Mouse (Mus musculus): ENCODE results near the gene B4galnt1. TPM values are rescaled to one million over a fixed set of nuclear protein-coding genes. Genes with fewer than 3 reads are reported as not detected.
A peak's percentile ranks its signal among the peaks of the same experiment; 100 is the strongest.

B4galnt1 gene
- polyA plus RNA-seq, 1 experiment from 2014 or later = 45.9 TPM

GRCm38 (mm10) chr10:127185101-127185500 is 20.1 kb downstream of the B4galnt1 start:
- Histone ChIP-seq H3K4me3 (ENCODE audit: low read depth, low read length) (no peak overlapping the region), H3K36me3 (ENCODE audit: control insufficient read depth, insufficient read depth, low read length) (peaks cover 6% of the 10 kb centered on the region; the same call in 1 of the 2 replicates), H3K9ac (ENCODE audit: low read length) (no peak overlapping the region), H3K27ac (replicated peaks) (no peak overlapping the region), H3K27me3 (ENCODE audit: control insufficient read depth, insufficient read depth, low read length) (no peaks in the 10 kb centered on the region; the same call in 1 of the 2 replicates), H3K9me3 (ENCODE audit: control insufficient read depth, low read length) (no peaks in the 10 kb centered on the region), H3K4me2 (replicated peaks; ENCODE audit: low read depth) (no peak overlapping the region), H3K4me1 (replicated peaks; ENCODE audit: control insufficient read depth, insufficient read depth) (no peaks in the 10 kb centered on the region)
- ATAC-seq (ENCODE audit: low FRiP score, low TSS enrichment) (no peak), DNase-seq (ENCODE audit: low spot score) (no peak)
- TF ChIP-seq EP300 (optimal IDR thresholded peaks at IDR 0.05) (no peak), CTCF (IDR thresholded peaks at IDR 0.05; ENCODE audit: low read depth) (no peak)
- 72% methylated on average over 9 of the region's 9 CpGs for WGBS

DNA sequence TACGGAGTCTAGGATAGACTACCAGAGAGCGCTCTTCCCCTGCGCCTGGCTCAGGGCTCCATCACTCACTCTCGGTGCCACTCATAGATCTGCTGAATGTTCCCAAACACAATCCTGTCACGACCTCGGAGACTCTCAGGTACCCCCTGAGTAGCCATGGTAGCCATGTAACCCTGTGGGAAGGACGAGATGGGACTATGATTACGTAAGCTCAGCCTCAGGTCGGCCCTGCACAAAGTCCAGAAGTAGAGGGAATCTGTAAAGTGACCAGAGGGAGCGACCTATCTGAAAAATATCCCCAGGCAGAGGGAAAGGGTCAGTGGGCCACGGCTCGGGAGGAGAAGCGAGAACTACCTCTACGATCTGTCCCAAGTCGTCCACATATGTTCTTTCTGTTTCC is 20.5 kb downstream of the B4galnt1 start:
- ATAC-seq (ENCODE audit: low FRiP score, low TSS enrichment) = no peak
- Histone ChIP-seq H3K27ac (replicated peaks) (no peak overlapping the region), H3K4me3 (ENCODE audit: low read depth, low read length) (no peak overlapping the region), H3K27me3 (ENCODE audit: control insufficient read depth, insufficient read depth, low read length) (no peaks in the 10 kb centered on the region), H3K4me2 (replicated peaks; ENCODE audit: low read depth) (no peak overlapping the region), H3K9ac (ENCODE audit: low read length) (no peak overlapping the region), H3K9me3 (ENCODE audit: control insufficient read depth, low read length) (no peaks in the 10 kb centered on the region), H3K36me3 (ENCODE audit: control insufficient read depth, insufficient read depth, low read length) (peaks cover 6% of the 10 kb centered on the region; the same call in 1 of the 2 replicates), H3K4me1 (replicated peaks; ENCODE audit: control insufficient read depth, insufficient read depth) (no peaks in the 10 kb centered on the region; the same call in 1 of the 2 replicates)
- TF ChIP-seq EP300 (optimal IDR thresholded peaks at IDR 0.05) = no peak
- no peak for TF ChIP-seq CTCF (IDR thresholded peaks at IDR 0.05; ENCODE audit: low read depth)
- 84% methylated on average over 15 of the region's 15 CpGs for WGBS
- no peak for DNase-seq (ENCODE audit: low spot score)

DNA sequence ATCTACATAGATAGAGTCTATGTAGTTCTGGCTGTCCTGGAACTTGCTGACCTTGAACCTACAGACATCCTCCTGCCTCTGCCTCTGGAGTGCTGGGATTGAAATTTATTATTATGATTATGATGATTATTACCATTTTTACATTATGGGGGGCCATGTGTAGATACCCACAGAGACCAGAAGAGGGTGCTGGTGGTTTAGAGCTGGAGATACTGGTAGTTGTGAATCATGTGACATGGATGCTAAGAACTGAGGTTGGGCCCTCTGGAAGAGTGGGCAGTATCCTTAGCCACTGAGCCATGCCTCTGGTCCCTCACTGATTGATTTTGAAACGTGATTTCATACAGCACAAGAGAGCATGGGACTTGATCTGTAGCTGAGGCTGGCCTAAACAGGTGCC is 21.4 kb downstream of the B4galnt1 start:
- Histone ChIP-seq H3K36me3 (ENCODE audit: control insufficient read depth, insufficient read depth, low read length) (peaks cover 6% of the 10 kb centered on the region; the same call in 1 of the 2 replicates), H3K9me3 (ENCODE audit: control insufficient read depth, low read length) (no peaks in the 10 kb centered on the region), H3K4me2 (replicated peaks; ENCODE audit: low read depth) (no peak overlapping the region), H3K9ac (ENCODE audit: low read length) (no peak overlapping the region), H3K4me3 (ENCODE audit: low read depth, low read length) (no peak overlapping the region), H3K27ac (replicated peaks) (no peak overlapping the region), H3K27me3 (ENCODE audit: control insufficient read depth, insufficient read depth, low read length) (no peaks in the 10 kb centered on the region), H3K4me1 (replicated peaks; ENCODE audit: control insufficient read depth, insufficient read depth) (no peaks in the 10 kb centered on the region; the same call in 1 of the 2 replicates)
- ATAC-seq (ENCODE audit: low FRiP score, low TSS enrichment) = no peak
- 100% methylated on average over 1 of the region's 1 CpGs for WGBS
- peak; percentile 62 for TF ChIP-seq CTCF (IDR thresholded peaks at IDR 0.05; ENCODE audit: low read depth)
- no peak for TF ChIP-seq EP300 (optimal IDR thresholded peaks at IDR 0.05)
- DNase-seq (ENCODE audit: low spot score) = no peak

- peak overlapping the region; percentile 88 for H3K4me2 ChIP-seq (replicated peaks; ENCODE audit: low read depth)
- WGBS = 60% methylated on average over 10 of the region's 10 CpGs
These were observed 22.5 kb downstream of the B4galnt1 start for GRCm38 (mm10) chr10:127187371-127188078.

DNA sequence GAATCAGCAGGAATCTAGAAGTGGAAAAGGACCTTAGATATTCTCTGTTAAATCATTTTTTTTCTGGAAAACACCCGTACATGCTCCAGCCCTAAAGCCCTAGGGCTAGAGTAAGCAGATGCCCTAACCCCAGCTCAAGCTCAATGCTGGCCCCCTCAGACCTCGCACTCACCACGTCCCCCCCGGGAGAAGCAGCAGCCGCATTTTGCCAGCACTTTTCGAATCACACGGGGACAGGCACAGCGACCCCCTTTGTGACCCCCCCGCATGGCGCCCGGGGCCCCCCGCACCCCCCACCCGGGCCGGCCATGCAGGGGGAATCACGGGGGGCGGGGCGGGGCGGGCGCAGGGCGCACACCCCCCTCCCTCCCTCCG is 23.0 kb downstream of the B4galnt1 start:
- no peak for TF ChIP-seq CTCF (IDR thresholded peaks at IDR 0.05; ENCODE audit: low read depth)
- TF ChIP-seq EP300 (optimal IDR thresholded peaks at IDR 0.05) = no peak
- H3K36me3 ChIP-seq (ENCODE audit: control insufficient read depth, insufficient read depth, low read length) = peaks cover 5% of the 10 kb centered on the region; the same call in 1 of the 2 replicates
- no peaks in the 10 kb centered on the region for H3K9me3 ChIP-seq (ENCODE audit: control insufficient read depth, low read length)
- ATAC-seq (ENCODE audit: low FRiP score, low TSS enrichment) = no peak
- H3K4me3 ChIP-seq (ENCODE audit: low read depth, low read length) = peak overlapping the region; percentile 59
- peak overlapping the region; percentile 93 for H3K27ac ChIP-seq (replicated peaks)
- H3K4me2 ChIP-seq (replicated peaks; ENCODE audit: low read depth) = peak overlapping the region; percentile 88
- no peaks in the 10 kb centered on the region for H3K27me3 ChIP-seq (ENCODE audit: control insufficient read depth, insufficient read depth, low read length)
- H3K4me1 ChIP-seq (replicated peaks; ENCODE audit: control insufficient read depth, insufficient read depth) = no peaks in the 10 kb centered on the region; the same call in 1 of the 2 replicates
- DNase-seq (ENCODE audit: low spot score) = no peak
- H3K9ac ChIP-seq (ENCODE audit: low read length) = peak overlapping the region; percentile 75
- 1% methylated on average over 17 of the region's 21 CpGs for WGBS

More at GRCm38 (mm10) chr10:127187371-127188078, 22.5 kb downstream of the B4galnt1 start:
- peak overlapping the region; percentile 59; the same call in 1 of the 2 replicates for H3K4me3 ChIP-seq (ENCODE audit: low read depth, low read length)
- H3K4me1 ChIP-seq (replicated peaks; ENCODE audit: control insufficient read depth, insufficient read depth) = no peaks in the 10 kb centered on the region; the same call in 1 of the 2 replicates
- peaks cover 7% of the 10 kb centered on the region; the same call in 1 of the 2 replicates for H3K36me3 ChIP-seq (ENCODE audit: control insufficient read depth, insufficient read depth, low read length)
- ATAC-seq (ENCODE audit: low FRiP score, low TSS enrichment) = no peak
- H3K9ac ChIP-seq (ENCODE audit: low read length) = 0 out of 2 replicates have a peak overlapping the region, but pooled peaks have one; percentile 75
- no peak overlapping the region for H3K27ac ChIP-seq (replicated peaks)
- no peak for DNase-seq (ENCODE audit: low spot score)
- no peaks in the 10 kb centered on the region for H3K27me3 ChIP-seq (ENCODE audit: control insufficient read depth, insufficient read depth, low read length)
- no peaks in the 10 kb centered on the region for H3K9me3 ChIP-seq (ENCODE audit: control insufficient read depth, low read length)
- TF ChIP-seq CTCF (IDR thresholded peaks at IDR 0.05; ENCODE audit: low read depth) (no peak), EP300 (optimal IDR thresholded peaks at IDR 0.05) (no peak)

All from stomach, postnatal 0 days (tissue).